Comparison of ENCODE assay signal across 20 mouse cellular contexts in the genomic region with DNA sequence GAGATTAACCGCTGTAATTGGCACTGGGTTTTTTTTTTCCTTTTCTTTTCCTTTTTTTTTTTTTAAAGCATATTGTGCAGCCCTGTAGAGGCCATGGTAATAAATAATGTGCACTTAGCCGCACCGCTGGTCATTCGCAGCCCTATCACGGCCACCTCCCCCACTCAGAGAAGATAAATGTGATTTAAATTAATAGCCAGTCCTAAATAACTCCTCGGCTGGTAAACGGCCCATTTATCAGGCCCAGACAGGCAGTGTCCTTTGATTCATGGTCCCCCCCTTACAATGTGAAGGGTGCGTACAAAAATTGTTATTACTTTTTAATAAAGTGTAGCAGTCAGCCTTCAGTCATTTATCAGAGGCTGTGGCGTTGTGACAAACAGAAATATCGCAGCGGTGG.
DNase-seq lines count a peak whose midpoint lies in the region; ATAC-seq lines count a peak whose summit lies in the region.
"Had no signal": no experiment of that assay in that cellular context is flagged by ENCODE, and none has a peak within 500 bp of the region (broad histone marks: within the 10 kb centered on the region; RNA-seq: fewer than 3 reads in every experiment).

No protein-coding gene starts in this region.

- H3K27me3 ChIP-seq in midbrain, embryonic 14.5 days (ENCODE audit: control insufficient read depth, insufficient read depth, low read length) = no peaks in the 10 kb centered on the region
- H3K27me3 ChIP-seq in midbrain, embryonic 10.5 days (ENCODE audit: low read depth, poor library complexity, severe bottlenecking) = 0 out of 2 replicates have a peak, but pooled peaks cover 8% of the 10 kb centered on the region
- peaks cover 29% of the 10 kb centered on the region for H3K27me3 ChIP-seq in neural tube, embryonic 15.5 days (replicated peaks)
- H3K27me3 ChIP-seq: forebrain, embryonic 15.5 days; liver, embryonic 13.5 days had no signal

- peak; percentile 6 for DNase-seq in adrenal gland, adult 2 months
- DNase-seq in adrenal gland, postnatal 10 days = no peak
- DNase-seq in midbrain, embryonic 14.5 days = peak; percentile 4
- no peak for DNase-seq in midbrain, embryonic 10.5 days (ENCODE audit: low spot score)
- peak; percentile 66 for DNase-seq in mesoderm, embryonic 11.5 days (ENCODE audit: low read depth, low spot score)
- DNase-seq in cerebellum, adult 9-10 months = no peak
- DNase-seq in spleen, adult 18-20 months = no peak
- DNase-seq: adrenal gland, postnatal 14 days; cerebellum, adult 11-12 months; cerebellum, postnatal 36 days; kidney, adult 8-10 months; liver, embryonic 13.5 days; lung, embryonic 14.5 days; lung, postnatal 4 days; thymus, adult 2 months had no signal

- H3K4me3 ChIP-seq in midbrain, embryonic 14.5 days (replicated peaks; ENCODE audit: low read depth, low read length) = no peak overlapping the region
- H3K4me3 ChIP-seq in midbrain, embryonic 10.5 days = no peak overlapping the region
- no peak overlapping the region for H3K4me3 ChIP-seq in neural tube, embryonic 15.5 days (replicated peaks)
- H3K4me3 ChIP-seq: embryonic facial prominence, embryonic 13.5 days; forebrain, embryonic 15.5 days; heart, embryonic 13.5 days; liver, embryonic 13.5 days had no signal

- 59% methylated on average over 11 of the region's 11 CpGs for WGBS in midbrain, embryonic 14.5 days
- 87% methylated on average over 11 of the region's 11 CpGs for WGBS in midbrain, embryonic 10.5 days
- WGBS in neural tube, embryonic 15.5 days = 13% methylated on average over 11 of the region's 11 CpGs

- no peak overlapping the region for H3K4me2 ChIP-seq in midbrain, embryonic 14.5 days (ENCODE audit: low read length)
- H3K4me2 ChIP-seq in neural tube, embryonic 15.5 days = no peak overlapping the region
- H3K4me2 ChIP-seq: embryonic facial prominence, embryonic 13.5 days; forebrain, embryonic 15.5 days; heart, embryonic 13.5 days; liver, embryonic 13.5 days; lung, embryonic 14.5 days had no signal

- H3K27ac ChIP-seq in midbrain, embryonic 14.5 days (replicated peaks; ENCODE audit: low read depth, low read length) = no peak overlapping the region
- H3K27ac ChIP-seq in midbrain, embryonic 10.5 days (replicated peaks) = no peak overlapping the region
- H3K27ac ChIP-seq in neural tube, embryonic 15.5 days (replicated peaks) = no peak overlapping the region
- H3K27ac ChIP-seq: embryonic facial prominence, embryonic 13.5 days; forebrain, embryonic 15.5 days; heart, embryonic 13.5 days; liver, embryonic 13.5 days had no signal

- H3K36me3 ChIP-seq in midbrain, embryonic 14.5 days (ENCODE audit: control insufficient read depth, insufficient read depth, low read length) = no peaks in the 10 kb centered on the region
- H3K36me3 ChIP-seq in midbrain, embryonic 10.5 days = no peaks in the 10 kb centered on the region
- H3K36me3 ChIP-seq in neural tube, embryonic 15.5 days = no peaks in the 10 kb centered on the region
- H3K36me3 ChIP-seq: embryonic facial prominence, embryonic 13.5 days; forebrain, embryonic 15.5 days; heart, embryonic 13.5 days; liver, embryonic 13.5 days had no signal

- H3K4me1 ChIP-seq in midbrain, embryonic 14.5 days (ENCODE audit: control insufficient read depth, insufficient read depth, low read length) = no peaks in the 10 kb centered on the region
- peaks cover 15% of the 10 kb centered on the region for H3K4me1 ChIP-seq in midbrain, embryonic 10.5 days
- peaks cover 16% of the 10 kb centered on the region for H3K4me1 ChIP-seq in neural tube, embryonic 15.5 days
- H3K4me1 ChIP-seq: embryonic facial prominence, embryonic 13.5 days; forebrain, embryonic 15.5 days; heart, embryonic 13.5 days; liver, embryonic 13.5 days had no signal

- no peak overlapping the region for H3K9ac ChIP-seq in midbrain, embryonic 14.5 days (replicated peaks; ENCODE audit: low read length)
- no peak overlapping the region for H3K9ac ChIP-seq in neural tube, embryonic 15.5 days (replicated peaks)
- H3K9ac ChIP-seq: embryonic facial prominence, embryonic 13.5 days; forebrain, embryonic 15.5 days; heart, embryonic 13.5 days; liver, embryonic 13.5 days; lung, embryonic 14.5 days had no signal

- no peaks in the 10 kb centered on the region for H3K9me3 ChIP-seq in midbrain, embryonic 14.5 days (ENCODE audit: control insufficient read depth, low read length)
- no peaks in the 10 kb centered on the region for H3K9me3 ChIP-seq in midbrain, embryonic 10.5 days (replicated peaks)
- no peaks in the 10 kb centered on the region for H3K9me3 ChIP-seq in neural tube, embryonic 15.5 days (replicated peaks)
- H3K9me3 ChIP-seq: embryonic facial prominence, embryonic 13.5 days; forebrain, embryonic 15.5 days; heart, embryonic 13.5 days; liver, embryonic 13.5 days had no signal

- no peak for ATAC-seq in midbrain, embryonic 14.5 days (ENCODE audit: low FRiP score, low TSS enrichment)
- ATAC-seq in neural tube, embryonic 15.5 days (ENCODE audit: low FRiP score) = peak; percentile 69
- ATAC-seq: forebrain, embryonic 15.5 days; Patski had no signal

Comparison
In these comparisons a context has a peak if more than half of its experiments do, and no peak if none do; other contexts are left out.
1. DNase-seq: peak in adrenal gland, adult 2 months (single experiment), midbrain, embryonic 14.5 days (single experiment) and mesoderm, embryonic 11.5 days (single experiment); none in adrenal gland, postnatal 10 days (single experiment), midbrain, embryonic 10.5 days (single experiment), cerebellum, adult 9-10 months (single experiment) and spleen, adult 18-20 months (0 of 2).